Mouse (Mus musculus): ENCODE measurements around the gene Srebf1. TPM values are rescaled to one million over a fixed set of nuclear protein-coding genes. Genes with fewer than 3 reads are reported as not detected.

Gene Srebf1
- polyA plus RNA-seq, 1 experiment, result 64.1 TPM

DNA sequence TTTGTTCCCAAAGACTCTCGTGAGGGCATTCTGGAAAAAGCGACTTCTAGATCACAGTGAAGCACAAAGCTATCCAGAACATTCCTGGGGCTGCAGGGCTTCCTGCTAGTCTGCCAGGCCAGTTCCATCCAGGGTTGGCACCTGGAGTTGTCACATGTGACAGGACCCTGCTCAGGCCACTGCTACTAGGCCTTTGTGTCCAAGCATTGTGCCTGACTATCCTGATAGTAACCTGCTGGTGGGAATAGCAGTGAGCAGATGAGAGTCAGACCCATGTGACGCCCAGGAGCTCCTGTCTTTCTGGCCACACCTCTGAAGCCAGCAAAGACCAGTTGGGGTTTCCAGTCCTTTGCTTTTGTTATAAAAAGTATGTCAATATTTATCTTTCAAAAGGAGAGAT is 50.3 kb downstream of the Srebf1 start:
- Histone ChIP-seq H3K36me3 (ENCODE audit: control insufficient read depth, insufficient read depth) (no peaks in the 10 kb centered on the region), H3K4me3 (ENCODE audit: insufficient read depth, poor library complexity, severe bottlenecking) (no peak overlapping the region), H3ac (ENCODE audit: control insufficient read depth, insufficient read length, low read depth) (no peak overlapping the region), H3K79me3 (ENCODE audit: low read depth) (peaks cover 9% of the 10 kb centered on the region), H3K79me2 (ENCODE audit: control insufficient read depth, insufficient read depth) (peaks cover 73% of the 10 kb centered on the region), H3K27me3 (ENCODE audit: control insufficient read depth, insufficient read depth, insufficient read length) (no peaks in the 10 kb centered on the region)
- TF ChIP-seq MYOG (IDR thresholded peaks at IDR 0.05; ENCODE audit: control insufficient read depth, extremely low read depth, insufficient read length) (no peak), MYOD1 (IDR thresholded peaks at IDR 0.05; ENCODE audit: control insufficient read depth, insufficient read length, low read depth) (no peak), USF1 (IDR thresholded peaks at IDR 0.05; ENCODE audit: low read depth) (no peak)

DNA sequence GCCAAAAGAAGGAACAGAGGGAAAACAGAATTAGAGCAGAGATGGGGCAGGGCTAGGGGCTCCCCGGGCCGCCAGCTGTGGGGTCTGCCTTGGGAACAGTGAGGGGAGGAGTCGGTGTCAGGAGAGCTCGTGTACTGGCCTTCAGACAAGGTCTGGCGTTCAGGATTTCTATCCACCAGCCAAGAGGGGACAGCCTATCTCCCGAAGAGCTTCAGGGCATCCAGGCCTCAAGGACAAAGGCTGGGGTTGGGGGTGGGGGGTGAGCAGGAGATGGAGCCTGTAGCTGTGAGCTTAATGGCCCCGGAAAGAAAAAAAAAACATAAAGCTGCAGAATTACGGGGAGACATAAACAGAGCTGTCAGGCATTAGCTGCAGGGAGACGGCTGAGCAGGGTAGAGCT is 53.6 kb downstream of the Srebf1 start:
- Histone ChIP-seq H3ac (ENCODE audit: control insufficient read depth, insufficient read length, low read depth) (no peak overlapping the region), H3K27me3 (ENCODE audit: control insufficient read depth, insufficient read depth, insufficient read length) (no peaks in the 10 kb centered on the region), H3K79me2 (ENCODE audit: control insufficient read depth, insufficient read depth) (peaks cover 84% of the 10 kb centered on the region), H3K4me3 (ENCODE audit: insufficient read depth, poor library complexity, severe bottlenecking) (no peak overlapping the region), H3K79me3 (ENCODE audit: low read depth) (peaks cover 23% of the 10 kb centered on the region), H3K36me3 (ENCODE audit: control insufficient read depth, insufficient read depth) (no peaks in the 10 kb centered on the region)
- TF ChIP-seq CTCF (IDR thresholded peaks at IDR 0.05; ENCODE audit: control insufficient read depth, insufficient read depth, insufficient read length) (no peak), MYOG (IDR thresholded peaks at IDR 0.05; ENCODE audit: control insufficient read depth, extremely low read depth, insufficient read length) (no peak), CEBPB (IDR thresholded peaks at IDR 0.05; ENCODE audit: low read depth) (no peak), MYOD1 (IDR thresholded peaks at IDR 0.05; ENCODE audit: control insufficient read depth, insufficient read length, low read depth) (no peak), MAX (IDR thresholded peaks at IDR 0.05) (no peak), USF1 (IDR thresholded peaks at IDR 0.05; ENCODE audit: low read depth) (no peak), FOSL1 (IDR thresholded peaks at IDR 0.05; ENCODE audit: insufficient read depth, low read length, poor library complexity, severe bottlenecking) (no peak)

- no peaks in the 10 kb centered on the region for H3K27me3 ChIP-seq (ENCODE audit: control insufficient read depth, insufficient read depth, insufficient read length)
- TF ChIP-seq MYOG (IDR thresholded peaks at IDR 0.05; ENCODE audit: control insufficient read depth, extremely low read depth, insufficient read length) (no peak), CTCF (IDR thresholded peaks at IDR 0.05; ENCODE audit: control insufficient read depth, insufficient read depth, insufficient read length) (no peak), USF1 (IDR thresholded peaks at IDR 0.05; ENCODE audit: low read depth) (no peak), MAX (IDR thresholded peaks at IDR 0.05) (no peak), CEBPB (IDR thresholded peaks at IDR 0.05; ENCODE audit: low read depth) (no peak), MYOD1 (IDR thresholded peaks at IDR 0.05; ENCODE audit: control insufficient read depth, insufficient read length, low read depth) (no peak), FOSL1 (IDR thresholded peaks at IDR 0.05; ENCODE audit: insufficient read depth, low read length, poor library complexity, severe bottlenecking) (no peak)
- H3K4me3 ChIP-seq (ENCODE audit: insufficient read depth, poor library complexity, severe bottlenecking), result no peak overlapping the region
- peaks cover 91% of the 10 kb centered on the region for H3K79me2 ChIP-seq (ENCODE audit: control insufficient read depth, insufficient read depth)
- H3K36me3 ChIP-seq (ENCODE audit: control insufficient read depth, insufficient read depth), result peaks cover 6% of the 10 kb centered on the region
- peaks cover 24% of the 10 kb centered on the region for H3K79me3 ChIP-seq (ENCODE audit: low read depth)
- no peak overlapping the region for H3ac ChIP-seq (ENCODE audit: control insufficient read depth, insufficient read length, low read depth)
Measured at GRCm38 (mm10) chr11:60165076-60165475, 57.3 kb downstream of the Srebf1 start.

DNA sequence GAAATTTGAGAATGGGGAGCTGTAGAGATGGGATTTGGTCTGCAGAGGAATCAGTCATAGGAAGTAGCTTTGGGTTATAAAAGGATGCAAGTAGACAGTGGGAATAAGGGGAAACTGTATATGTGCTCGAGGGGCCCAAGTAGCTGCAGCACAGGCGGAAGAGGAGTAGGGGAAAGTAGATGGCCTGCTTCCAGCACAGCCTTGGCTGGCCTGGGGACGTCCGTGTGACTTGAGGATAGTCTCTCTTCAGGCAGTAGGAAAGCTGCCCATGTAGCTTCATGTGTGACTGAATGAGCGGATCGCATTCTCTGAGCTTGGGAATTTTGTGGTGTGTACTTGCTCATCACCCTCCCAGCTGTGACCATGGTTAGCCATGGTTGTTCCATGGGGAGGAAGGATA is 57.9 kb downstream of the Srebf1 start:
- Histone ChIP-seq H3K79me3 (ENCODE audit: low read depth) (peaks cover 26% of the 10 kb centered on the region), H3ac (ENCODE audit: control insufficient read depth, insufficient read length, low read depth) (no peak overlapping the region), H3K27me3 (ENCODE audit: control insufficient read depth, insufficient read depth, insufficient read length) (no peaks in the 10 kb centered on the region), H3K79me2 (ENCODE audit: control insufficient read depth, insufficient read depth) (peaks cover 85% of the 10 kb centered on the region), H3K4me3 (ENCODE audit: insufficient read depth, poor library complexity, severe bottlenecking) (no peak overlapping the region), H3K36me3 (ENCODE audit: control insufficient read depth, insufficient read depth) (peaks cover 6% of the 10 kb centered on the region)
- TF ChIP-seq MYOD1 (IDR thresholded peaks at IDR 0.05; ENCODE audit: control insufficient read depth, insufficient read length, low read depth) (no peak), FOSL1 (IDR thresholded peaks at IDR 0.05; ENCODE audit: insufficient read depth, low read length, poor library complexity, severe bottlenecking) (no peak), CEBPB (IDR thresholded peaks at IDR 0.05; ENCODE audit: low read depth) (no peak), MAX (IDR thresholded peaks at IDR 0.05) (no peak), CTCF (IDR thresholded peaks at IDR 0.05; ENCODE audit: control insufficient read depth, insufficient read depth, insufficient read length) (no peak), USF1 (IDR thresholded peaks at IDR 0.05; ENCODE audit: low read depth) (no peak), MYOG (IDR thresholded peaks at IDR 0.05; ENCODE audit: control insufficient read depth, extremely low read depth, insufficient read length) (no peak)

- H3K79me2 ChIP-seq (ENCODE audit: control insufficient read depth, insufficient read depth), result peaks cover 85% of the 10 kb centered on the region
- H3ac ChIP-seq (ENCODE audit: control insufficient read depth, insufficient read length, low read depth), result no peak overlapping the region
- H3K4me3 ChIP-seq (ENCODE audit: insufficient read depth, poor library complexity, severe bottlenecking), result no peak overlapping the region
- peaks cover 29% of the 10 kb centered on the region for H3K79me3 ChIP-seq (ENCODE audit: low read depth)
- H3K27me3 ChIP-seq (ENCODE audit: control insufficient read depth, insufficient read depth, insufficient read length), result no peaks in the 10 kb centered on the region
- H3K36me3 ChIP-seq (ENCODE audit: control insufficient read depth, insufficient read depth), result peaks cover 13% of the 10 kb centered on the region
- TF ChIP-seq CEBPB (IDR thresholded peaks at IDR 0.05; ENCODE audit: low read depth) (no peak), MAX (IDR thresholded peaks at IDR 0.05) (no peak), CTCF (IDR thresholded peaks at IDR 0.05; ENCODE audit: control insufficient read depth, insufficient read depth, insufficient read length) (no peak), USF1 (IDR thresholded peaks at IDR 0.05; ENCODE audit: low read depth) (no peak), MYOD1 (IDR thresholded peaks at IDR 0.05; ENCODE audit: control insufficient read depth, insufficient read length, low read depth) (no peak), MYOG (IDR thresholded peaks at IDR 0.05; ENCODE audit: control insufficient read depth, extremely low read depth, insufficient read length) (no peak), FOSL1 (IDR thresholded peaks at IDR 0.05; ENCODE audit: insufficient read depth, low read length, poor library complexity, severe bottlenecking) (no peak)
Measured at GRCm38 (mm10) chr11:60163362-60163761, 59.0 kb downstream of the Srebf1 start.

- Histone ChIP-seq H3K36me3 (ENCODE audit: control insufficient read depth, insufficient read depth) (peaks cover 17% of the 10 kb centered on the region), H3K79me2 (ENCODE audit: control insufficient read depth, insufficient read depth) (peaks cover 80% of the 10 kb centered on the region), H3ac (ENCODE audit: control insufficient read depth, insufficient read length, low read depth) (no peak overlapping the region), H3K27me3 (ENCODE audit: control insufficient read depth, insufficient read depth, insufficient read length) (no peaks in the 10 kb centered on the region), H3K4me3 (ENCODE audit: insufficient read depth, poor library complexity, severe bottlenecking) (no peak overlapping the region), H3K79me3 (ENCODE audit: low read depth) (peaks cover 28% of the 10 kb centered on the region)
- TF ChIP-seq MAX (IDR thresholded peaks at IDR 0.05), result no peak
- no peak for TF ChIP-seq MYOD1 (IDR thresholded peaks at IDR 0.05; ENCODE audit: control insufficient read depth, insufficient read length, low read depth)
- no peak for TF ChIP-seq FOSL1 (IDR thresholded peaks at IDR 0.05; ENCODE audit: insufficient read depth, low read length, poor library complexity, severe bottlenecking)
- no peak for TF ChIP-seq CEBPB (IDR thresholded peaks at IDR 0.05; ENCODE audit: low read depth)
- no peak for TF ChIP-seq MYOG (IDR thresholded peaks at IDR 0.05; ENCODE audit: control insufficient read depth, extremely low read depth, insufficient read length)
- TF ChIP-seq USF1 (IDR thresholded peaks at IDR 0.05; ENCODE audit: low read depth), result no peak
- TF ChIP-seq CTCF (IDR thresholded peaks at IDR 0.05; ENCODE audit: control insufficient read depth, insufficient read depth, insufficient read length), result no peak
Measured at GRCm38 (mm10) chr11:60162547-60162946, 59.8 kb downstream of the Srebf1 start.

Measured in C2C12 (cell line).